Mouse (Mus musculus): Measurements from ENCODE around the gene Cfap73.

- no peak for TF ChIP-seq EP300 (IDR thresholded peaks at IDR 0.05; ENCODE audit: insufficient read depth, low read depth, low read length)
- no peak for TF ChIP-seq CTCF (IDR thresholded peaks at IDR 0.05; ENCODE audit: low read depth, low read length)
Observed at GRCm38 (mm10) chr5:120649374-120649933, 15.4 kb upstream of the Cfap73 start.
